Mouse (Mus musculus) C2C12 (cell line): ENCODE data around the gene Leng8.

ENCODE experiments used
- CEBPB ChIP-seq: IDR thresholded peaks from one replicate; pipeline ENCODE4 v1.6.1; 2011; ENCODE audit warnings: low read depth, mild to moderate bottlenecking, control low read depth, moderate library complexity
- CTCF ChIP-seq: IDR thresholded peaks from one replicate; pipeline ENCODE4 v1.5.1; 2011; ENCODE audit not compliant: control insufficient read depth, insufficient read depth, insufficient read length
- FOSL1 ChIP-seq: IDR thresholded peaks from one replicate; pipeline ENCODE4 v1.8.0; 2011; ENCODE audit warnings: mild to moderate bottlenecking, low read length; ENCODE audit not compliant: poor library complexity, insufficient read depth, severe bottlenecking
- MAX ChIP-seq: IDR thresholded peaks from one replicate; pipeline ENCODE4 v1.6.1; 2011; ENCODE audit warnings: mild to moderate bottlenecking, control low read depth
- MYOD1 ChIP-seq: IDR thresholded peaks from one replicate; pipeline ENCODE4 v1.6.1; 2011; ENCODE audit warnings: low read depth; ENCODE audit not compliant: control insufficient read depth, insufficient read length
- MYOG ChIP-seq: IDR thresholded peaks from one replicate; pipeline ENCODE4 v1.6.1; 2011; ENCODE audit not compliant: control insufficient read depth, insufficient read length; ENCODE audit errors: extremely low read depth
- USF1 ChIP-seq: IDR thresholded peaks from one replicate; pipeline ENCODE4 v1.6.1; 2011; ENCODE audit warnings: low read depth, mild to moderate bottlenecking, control low read depth, moderate library complexity

DNA sequence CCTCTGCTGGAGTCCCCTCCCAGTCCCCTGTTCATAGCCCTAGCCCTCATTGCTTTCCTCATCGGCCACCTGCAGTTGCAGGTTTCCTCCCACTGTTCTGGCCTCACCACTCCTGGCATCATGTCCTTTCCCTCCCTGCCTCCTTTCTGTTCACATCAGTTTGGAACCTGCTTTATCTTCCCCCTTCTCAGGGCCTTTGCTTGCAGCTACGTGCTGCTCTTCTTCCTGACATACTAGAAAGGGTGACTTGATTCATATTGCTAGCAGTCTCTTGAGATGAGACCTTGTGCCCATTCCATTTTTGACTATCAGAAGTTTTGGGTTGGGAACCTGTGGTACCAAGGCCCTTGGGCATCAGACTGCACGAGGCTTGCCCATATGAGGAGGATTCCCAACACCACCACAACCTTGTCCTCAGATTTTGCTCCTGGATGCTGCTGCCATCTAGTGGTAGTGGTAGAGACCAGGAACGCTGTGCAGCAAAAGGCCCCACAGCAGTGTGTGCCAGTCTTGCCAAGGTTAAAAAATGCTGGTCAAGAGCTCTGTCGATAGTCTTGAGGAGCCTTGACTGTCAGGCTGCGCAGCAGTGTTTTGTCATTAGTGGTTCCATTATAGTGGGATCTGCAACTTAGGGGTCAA lies 8.8 kb downstream of the Leng8 start:
- TF ChIP-seq CTCF (peak; percentile 71), MAX (no peak), FOSL1 (no peak), MYOG (no peak), MYOD1 (no peak), CEBPB (no peak), USF1 (no peak)
